Mouse (Mus musculus) heart, embryonic 11.5 days (tissue): Measurements from ENCODE around the gene Gm20388. TPM values are rescaled to one million over a fixed set of nuclear protein-coding genes. Genes with fewer than 3 reads are reported as not detected.

Experiments
- ATAC-seq: fragments of 200-750 bp; cut with Nextera tagmentation; replicated peaks from 2 replicates; pipeline ENCODE4 v1.8.0; 2017; ENCODE audit warnings: moderate library complexity; ENCODE audit not compliant: insufficient number of reproducible peaks, low FRiP score, low TSS enrichment
- H3K27ac ChIP-seq: fragments of 300-500 bp; sonication (generic); 2 replicates; pipeline ENCODE4 v1.5.1; 2014; ENCODE audit warnings: mild to moderate bottlenecking, low read depth, low read length
- H3K27me3 ChIP-seq: fragments of 300-500 bp; sonication (generic); 2 replicates; pipeline ENCODE4 v1.6.1; 2014; ENCODE audit warnings: mild to moderate bottlenecking, low read length, mixed read lengths; ENCODE audit not compliant: control insufficient read depth, insufficient read depth
- H3K36me3 ChIP-seq: fragments of 300-500 bp; sonication (generic); 2 replicates; pipeline ENCODE4 v1.6.1; 2014; ENCODE audit warnings: mild to moderate bottlenecking, low read length, moderate library complexity, mixed read lengths; ENCODE audit not compliant: control insufficient read depth, insufficient read depth
- H3K4me1 ChIP-seq: fragments of 300-500 bp; sonication (generic); 2 replicates; pipeline ENCODE4 v1.6.1; 2014; ENCODE audit warnings: low read length; ENCODE audit not compliant: control insufficient read depth, insufficient read depth
- H3K4me2 ChIP-seq: fragments of 300-500 bp; sonication (generic); 2 replicates; pipeline ENCODE4 v1.6.1; 2014; ENCODE audit warnings: mild to moderate bottlenecking, moderate library complexity
- H3K4me3 ChIP-seq: fragments of 300-500 bp; sonication (generic); 2 replicates; pipeline ENCODE4 v1.5.1; 2014; ENCODE audit warnings: low read depth, low read length
- H3K9ac ChIP-seq: fragments of 300-500 bp; sonication (generic); 2 replicates; pipeline ENCODE4 v1.6.1; 2014; ENCODE audit warnings: mild to moderate bottlenecking, low read depth, low read length, moderate library complexity
- H3K9me3 ChIP-seq: fragments of 300-500 bp; sonication (generic); replicated peaks from 2 replicates; pipeline ENCODE4 v1.6.1; 2016; ENCODE audit warnings: low read length; ENCODE audit not compliant: control insufficient read depth
- WGBS: fragments of 180-500 bp; shearing (Covaris S2); extraction: QIAGEN DNeasy Blood & Tissue Kit; methylation state at CpG from one replicate; pipeline ENCODE4 v1.1.7; 2014; ENCODE audit not compliant: insufficient replicate concordance; 5-methylcytosine and 5-hydroxymethylcytosine counted together
- polyA plus RNA-seq: library from polyadenylated mRNA; unstranded; fragments of >200 nt; fragmentation: Nextera tagmentation; extraction: Ambion mirVana; gene quantifications from 2 replicates; pipeline ENCODE4 v1.2.1, GENCODE M21; 2014

Gene Gm20388
- polyA plus RNA-seq, 1 experiment from 2014 or later: 6.4 TPM

- Histone ChIP-seq H3K4me3 (no peak overlapping the region), H3K27me3 (peaks cover 22% of the 10 kb centered on the region), H3K36me3 (no peaks in the 10 kb centered on the region), H3K9ac (no peak overlapping the region), H3K27ac (no peak overlapping the region), H3K4me1 (peaks cover 37% of the 10 kb centered on the region), H3K9me3 (no peaks in the 10 kb centered on the region), H3K4me2 (no peak overlapping the region)
- no peak for ATAC-seq
- WGBS: 75% methylated on average over 8 of the region's 8 CpGs
These were observed 2805.9 kb downstream of the Gm20388 start for GRCm38 (mm10) chr8:122716566-122716965.

DNA sequence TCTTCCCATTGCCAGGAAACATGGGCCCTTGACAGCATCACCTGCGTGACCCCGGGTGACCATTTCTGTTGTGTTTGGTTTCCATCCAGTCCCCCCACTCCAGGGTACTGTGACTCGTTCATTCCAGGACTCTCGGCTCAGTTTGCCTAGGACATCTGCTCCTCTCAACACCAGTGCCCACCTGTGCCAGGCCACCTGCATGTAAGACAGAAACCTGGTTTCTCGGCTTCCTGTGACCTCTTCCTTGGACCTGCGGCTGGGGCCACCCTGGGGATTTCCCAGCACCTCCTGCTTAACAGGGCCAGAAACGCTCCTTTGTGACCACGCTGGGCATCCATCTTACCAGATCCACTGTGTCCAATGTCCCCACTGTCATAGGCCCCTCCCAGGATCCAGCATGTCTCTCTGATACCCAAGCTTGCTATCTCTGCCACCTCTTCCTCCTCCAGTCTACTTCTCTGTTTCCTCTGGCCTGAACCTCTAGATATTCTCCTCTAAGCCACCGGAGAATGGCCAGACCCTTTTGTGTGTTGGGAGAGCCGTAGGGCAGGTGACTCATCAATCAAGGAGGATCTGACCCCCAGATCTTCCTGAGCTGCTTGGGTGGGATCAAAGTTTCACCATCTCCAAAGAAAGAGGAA is 2807.3 kb downstream of the Gm20388 start:
- H3K9ac ChIP-seq: no peak overlapping the region
- WGBS: 78% methylated on average over 10 of the region's 10 CpGs
- ATAC-seq: no peak
- no peaks in the 10 kb centered on the region for H3K9me3 ChIP-seq
- peaks cover 22% of the 10 kb centered on the region for H3K27me3 ChIP-seq
- H3K4me1 ChIP-seq: peaks cover 27% of the 10 kb centered on the region
- no peak overlapping the region for H3K4me3 ChIP-seq
- no peak overlapping the region for H3K27ac ChIP-seq
- H3K4me2 ChIP-seq: no peak overlapping the region
- H3K36me3 ChIP-seq: no peaks in the 10 kb centered on the region

DNA sequence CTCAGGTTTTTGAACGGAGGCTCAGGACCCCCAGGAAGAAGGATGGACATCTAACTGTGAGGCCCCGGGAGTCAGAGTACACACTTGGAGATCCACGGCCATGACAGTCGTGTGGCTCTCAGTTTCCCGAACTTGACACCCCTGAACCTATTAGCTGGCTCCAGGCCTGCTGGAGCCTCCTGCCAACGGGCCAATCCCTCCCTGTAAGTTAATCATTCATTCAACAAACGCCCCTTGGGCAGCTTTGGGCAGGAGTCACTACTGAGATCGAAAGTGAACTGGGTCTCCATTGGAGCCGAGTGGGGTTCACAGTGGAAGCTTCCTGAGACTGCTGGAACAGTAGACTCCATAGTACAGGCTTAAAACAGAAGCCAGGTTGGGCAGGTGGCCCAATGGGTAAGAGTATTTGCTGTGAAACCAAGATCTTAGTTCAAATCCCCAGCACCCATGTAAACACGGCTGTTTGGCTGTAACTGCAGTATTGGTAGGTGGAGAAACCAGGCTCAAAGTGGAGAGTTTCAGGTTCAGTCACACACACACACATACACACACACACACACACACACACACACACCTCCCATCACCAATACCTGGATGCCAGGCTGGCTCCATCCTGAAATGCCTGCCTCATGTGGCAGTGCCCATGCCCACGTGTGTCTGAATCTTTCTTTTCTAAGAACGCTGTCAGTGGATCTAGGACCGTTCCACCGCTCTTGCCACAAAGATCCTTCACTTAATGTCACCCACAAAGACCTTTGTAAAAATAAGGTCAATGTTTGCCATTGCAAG is 2808.3 kb downstream of the Gm20388 start:
- peaks cover 19% of the 10 kb centered on the region for H3K27me3 ChIP-seq

DNA sequence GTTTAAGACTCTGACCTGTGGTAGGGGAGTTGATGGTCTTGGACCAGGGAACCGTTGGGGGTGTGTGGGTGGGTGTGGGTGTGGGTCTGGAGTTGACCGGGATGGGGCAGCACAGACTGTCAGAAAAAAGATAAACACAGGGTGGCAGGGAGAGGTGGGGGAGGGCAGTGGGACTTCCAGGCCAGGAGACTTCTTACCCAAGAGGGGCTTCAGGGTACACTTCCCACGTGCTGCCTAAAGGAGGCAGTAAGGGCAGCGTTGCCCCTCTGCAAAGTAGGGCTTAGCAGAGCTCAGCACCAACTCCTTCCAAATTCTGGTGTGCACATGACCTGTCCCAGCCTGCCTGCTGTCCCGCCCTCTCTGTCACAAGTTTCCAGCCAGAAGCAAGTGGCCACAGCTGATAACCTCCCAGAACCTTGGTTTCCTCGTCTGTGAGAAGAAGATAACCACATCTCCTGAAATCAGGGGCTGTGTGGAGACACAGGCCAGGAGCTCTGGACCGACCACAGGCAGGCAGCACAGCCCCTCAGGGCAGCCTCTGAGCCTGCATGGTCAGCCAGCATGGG is 2808.9 kb downstream of the Gm20388 start:
- peak; percentile 90 for ATAC-seq
- 8% methylated on average over 7 of the region's 7 CpGs for WGBS
- no peaks in the 10 kb centered on the region for H3K9me3 ChIP-seq
- H3K36me3 ChIP-seq: no peaks in the 10 kb centered on the region
- peaks cover 27% of the 10 kb centered on the region for H3K4me1 ChIP-seq
- peaks cover 17% of the 10 kb centered on the region for H3K27me3 ChIP-seq
- no peak overlapping the region for H3K9ac ChIP-seq
- peak overlapping the region; percentile 65 for H3K4me2 ChIP-seq
- H3K27ac ChIP-seq: peak overlapping the region; percentile 73
- peak overlapping the region; percentile 26; the same call in 1 of the 2 replicates for H3K4me3 ChIP-seq

More for the DNA sequence above, 2808.3 kb downstream of the Gm20388 start:
- H3K9ac ChIP-seq: no peak overlapping the region
- H3K4me1 ChIP-seq: peaks cover 27% of the 10 kb centered on the region
- 78% methylated on average over 14 of the region's 14 CpGs for WGBS
- no peaks in the 10 kb centered on the region for H3K9me3 ChIP-seq
- no peak overlapping the region for H3K4me3 ChIP-seq
- H3K36me3 ChIP-seq: no peaks in the 10 kb centered on the region
- H3K4me2 ChIP-seq: no peak overlapping the region; the same call in 1 of the 2 replicates
- ATAC-seq: no peak
- no peak overlapping the region for H3K27ac ChIP-seq

DNA sequence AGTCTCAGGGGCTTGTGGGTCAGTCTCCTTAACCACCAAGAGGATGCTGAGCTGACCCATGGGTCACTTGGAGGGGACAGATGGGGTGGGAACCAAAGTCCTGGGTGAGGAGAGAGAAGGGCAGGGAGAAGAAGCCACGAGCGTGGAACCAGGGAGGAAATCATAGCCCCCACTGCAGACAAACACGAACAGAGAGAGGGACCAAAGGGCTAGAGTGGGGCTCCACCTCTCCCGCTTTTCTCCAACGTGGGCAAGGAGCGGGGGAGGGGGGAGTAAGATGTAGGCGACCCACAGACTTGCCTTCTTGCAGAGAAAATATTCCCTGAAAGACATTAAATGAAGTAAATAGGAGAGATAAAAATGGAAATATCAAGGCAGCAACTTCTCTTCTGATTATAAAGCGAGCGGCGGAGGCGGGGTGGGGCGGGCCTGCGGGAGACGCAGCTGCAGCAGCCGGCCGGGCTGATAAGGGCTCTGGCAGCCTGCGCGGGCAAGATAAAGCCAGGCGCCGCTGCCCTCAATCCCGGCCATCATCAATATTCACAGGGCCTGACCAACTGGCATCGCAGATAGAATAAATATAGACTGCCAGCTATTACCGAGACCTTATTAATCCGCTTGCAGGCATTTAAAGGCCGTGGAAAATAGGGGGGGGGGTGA is 2809.6 kb downstream of the Gm20388 start:
- Histone ChIP-seq H3K9ac (peak overlapping the region; percentile 39; the same call in 1 of the 2 replicates), H3K4me1 (peaks cover 27% of the 10 kb centered on the region), H3K9me3 (no peaks in the 10 kb centered on the region), H3K27ac (peak overlapping the region; percentile 73), H3K27me3 (peaks cover 17% of the 10 kb centered on the region), H3K4me3 (peak overlapping the region; percentile 26), H3K36me3 (no peaks in the 10 kb centered on the region), H3K4me2 (peak overlapping the region; percentile 65)
- peak; percentile 79 for ATAC-seq
- 3% methylated on average over 25 of the region's 25 CpGs for WGBS

- no peak for ATAC-seq
- Histone ChIP-seq H3K9me3 (no peaks in the 10 kb centered on the region), H3K4me3 (peak overlapping the region; percentile 26; the same call in 1 of the 2 replicates), H3K27ac (peak overlapping the region; percentile 64), H3K4me1 (peaks cover 27% of the 10 kb centered on the region), H3K36me3 (no peaks in the 10 kb centered on the region), H3K4me2 (peak overlapping the region; percentile 65), H3K9ac (0 out of 2 replicates have a peak overlapping the region, but pooled peaks have one; percentile 28), H3K27me3 (peaks cover 17% of the 10 kb centered on the region)
- WGBS: 34% methylated on average over 14 of the region's 14 CpGs
These were observed 2810.4 kb downstream of the Gm20388 start for GRCm38 (mm10) chr8:122720811-122721640.

- WGBS: 89% methylated on average over 6 of the region's 6 CpGs
- no peaks in the 10 kb centered on the region for H3K36me3 ChIP-seq
- no peak overlapping the region for H3K4me3 ChIP-seq
- H3K9ac ChIP-seq: no peak overlapping the region
- H3K9me3 ChIP-seq: no peaks in the 10 kb centered on the region
- no peak overlapping the region for H3K27ac ChIP-seq
- H3K27me3 ChIP-seq: peaks cover 12% of the 10 kb centered on the region
- no peak overlapping the region for H3K4me2 ChIP-seq
- no peak for ATAC-seq
- peaks cover 13% of the 10 kb centered on the region for H3K4me1 ChIP-seq
These were observed 2814.5 kb downstream of the Gm20388 start for GRCm38 (mm10) chr8:122725187-122725586.

- Histone ChIP-seq H3K4me3 (no peak overlapping the region), H3K36me3 (no peaks in the 10 kb centered on the region), H3K27ac (no peak overlapping the region), H3K9ac (no peak overlapping the region), H3K4me1 (no peaks in the 10 kb centered on the region), H3K27me3 (peaks cover 7% of the 10 kb centered on the region), H3K9me3 (no peaks in the 10 kb centered on the region), H3K4me2 (no peak overlapping the region)
- 67% methylated on average over 2 of the region's 2 CpGs for WGBS
- ATAC-seq: no peak
These were observed 2816.1 kb downstream of the Gm20388 start for GRCm38 (mm10) chr8:122726789-122727188.
